Mouse (Mus musculus): ENCODE measurements around the gene Ptcra. TPM values are rescaled to one million over a fixed set of nuclear protein-coding genes. Genes with fewer than 3 reads are reported as not detected.

Ptcra gene
- polyA plus RNA-seq, 1 experiment from 2014 or later: not detected

DNA sequence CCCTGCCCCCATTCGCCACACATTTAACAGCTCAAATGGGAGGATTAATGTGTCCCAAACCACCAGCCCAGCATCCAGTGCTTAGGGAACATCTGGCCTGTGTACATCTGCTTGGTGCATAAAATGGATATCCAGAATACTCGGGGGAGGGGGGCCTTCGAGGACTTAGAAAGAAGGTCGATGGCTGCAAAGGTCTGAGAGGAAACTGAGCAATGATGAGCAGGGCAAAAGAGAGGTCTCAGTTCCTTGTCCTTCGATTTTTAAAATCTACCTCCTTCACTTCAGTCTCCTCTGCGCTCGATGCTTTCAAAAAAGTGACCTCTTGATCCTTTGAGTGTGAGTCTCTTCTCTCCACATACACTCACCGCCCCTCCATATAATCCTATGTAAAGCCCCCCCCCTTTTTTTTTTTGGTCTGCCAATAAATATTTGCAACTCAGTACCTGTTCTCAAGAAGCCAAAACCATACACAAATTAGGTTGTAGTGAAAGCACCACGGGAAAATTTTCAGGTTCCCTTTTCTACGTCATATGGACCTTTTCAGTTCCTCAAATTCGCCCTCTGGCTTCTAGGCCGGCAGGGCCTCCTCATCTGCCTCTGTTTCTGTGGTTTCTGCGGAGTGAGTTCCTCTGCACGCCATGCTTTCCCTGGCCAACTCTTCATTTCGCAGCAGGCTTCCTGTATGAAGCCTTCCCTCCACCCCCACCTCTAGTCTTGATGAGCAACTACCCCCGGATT lies 12.3 kb downstream of the Ptcra start:
- WGBS (ENCODE audit: missing documents): 2% methylated on average over 15 of the region's 16 CpGs

DNA sequence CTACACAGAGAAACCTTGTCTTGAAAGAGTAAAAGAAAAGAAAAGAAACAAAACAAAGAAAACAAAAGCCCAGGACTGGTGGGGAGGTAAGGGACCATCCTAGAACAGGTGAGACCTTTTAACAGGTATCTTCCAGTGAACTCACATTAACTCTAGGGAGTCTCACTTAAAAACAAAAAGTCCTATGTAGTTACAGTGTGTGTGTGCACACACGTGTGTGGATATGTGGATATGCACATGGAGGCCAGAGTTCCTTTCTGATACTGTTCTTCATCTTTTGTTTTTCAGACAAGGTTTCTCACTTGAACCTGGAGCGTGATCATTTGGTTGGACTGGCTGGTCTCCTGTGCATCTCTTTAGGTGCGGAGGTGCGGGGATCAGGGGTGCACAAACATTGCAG lies 12.9 kb downstream of the Ptcra start:
- peaks cover 10% of the 10 kb centered on the region; the same call in 1 of the 2 replicates for H3K36me3 ChIP-seq (ENCODE audit: inconsistent target)

More for the DNA sequence above, 12.3 kb downstream of the Ptcra start:
- Histone ChIP-seq H3K4me3 (ENCODE audit: inconsistent target) (peak overlapping the region; percentile 44), H3K36me3 (ENCODE audit: inconsistent target) (peaks cover 4% of the 10 kb centered on the region; the same call in 1 of the 2 replicates), H3K27ac (peak overlapping the region; percentile 86), H3K79me2 (ENCODE audit: inconsistent target) (peaks cover 50% of the 10 kb centered on the region)

DNA sequence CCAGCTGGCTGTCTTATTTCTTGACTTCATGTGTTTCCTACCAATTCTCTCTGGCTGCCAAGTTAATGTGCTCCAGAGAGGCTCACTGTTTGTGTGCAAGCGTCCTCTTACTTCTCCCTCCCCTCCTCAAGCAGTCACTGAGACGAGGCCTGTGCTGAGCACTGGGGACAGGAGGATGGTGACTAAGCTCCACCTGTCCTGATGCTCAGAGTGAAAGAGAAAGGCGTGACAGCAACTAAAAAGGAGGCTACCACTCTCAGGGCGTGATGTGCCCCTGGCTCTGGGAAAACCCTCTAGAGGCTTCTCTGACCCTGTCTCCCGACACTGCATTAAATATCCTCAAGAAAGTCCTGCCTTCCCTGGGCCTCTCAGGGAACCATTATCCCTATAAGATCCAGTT lies 14.2 kb downstream of the Ptcra start:
- Histone ChIP-seq H3K4me3 (ENCODE audit: inconsistent target) (no peak overlapping the region), H3K27ac (no peak overlapping the region)
- 76% methylated on average over 5 of the region's 5 CpGs for WGBS (ENCODE audit: missing documents)

More for the DNA sequence above, 12.9 kb downstream of the Ptcra start:
- Histone ChIP-seq H3K79me2 (ENCODE audit: inconsistent target) (peaks cover 57% of the 10 kb centered on the region), H3K27ac (peak overlapping the region; percentile 86), H3K4me3 (ENCODE audit: inconsistent target) (peak overlapping the region; percentile 44)
- 51% methylated on average over 4 of the region's 4 CpGs for WGBS (ENCODE audit: missing documents)

DNA sequence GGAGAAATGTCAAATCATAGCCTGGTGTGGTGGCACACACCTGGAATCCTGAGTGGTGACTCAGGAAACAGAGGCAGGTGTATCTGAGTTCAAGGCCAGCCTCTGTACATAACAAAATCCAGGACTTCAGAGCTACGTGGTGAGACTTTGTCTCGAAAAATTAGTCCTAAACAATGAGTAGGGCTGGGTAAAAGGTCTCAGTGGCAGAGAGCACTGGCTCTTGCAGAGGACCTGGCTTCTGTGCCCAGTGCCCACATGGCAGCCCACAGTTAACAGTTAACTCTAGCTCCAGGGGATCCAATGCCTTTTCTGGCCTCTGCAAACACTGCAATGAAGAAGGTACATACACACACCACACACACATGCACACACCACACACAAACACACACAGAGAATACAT lies 15.7 kb downstream of the Ptcra start:
- 92% methylated on average over 2 of the region's 2 CpGs for WGBS (ENCODE audit: missing documents)
- peaks cover 28% of the 10 kb centered on the region for H3K36me3 ChIP-seq (ENCODE audit: inconsistent target)
- peak overlapping the region; percentile 46 for H3K27ac ChIP-seq

More for the DNA sequence above, 14.2 kb downstream of the Ptcra start:
- Histone ChIP-seq H3K36me3 (ENCODE audit: inconsistent target) (peaks cover 14% of the 10 kb centered on the region; the same call in 1 of the 2 replicates), H3K79me2 (ENCODE audit: inconsistent target) (peaks cover 70% of the 10 kb centered on the region)

DNA sequence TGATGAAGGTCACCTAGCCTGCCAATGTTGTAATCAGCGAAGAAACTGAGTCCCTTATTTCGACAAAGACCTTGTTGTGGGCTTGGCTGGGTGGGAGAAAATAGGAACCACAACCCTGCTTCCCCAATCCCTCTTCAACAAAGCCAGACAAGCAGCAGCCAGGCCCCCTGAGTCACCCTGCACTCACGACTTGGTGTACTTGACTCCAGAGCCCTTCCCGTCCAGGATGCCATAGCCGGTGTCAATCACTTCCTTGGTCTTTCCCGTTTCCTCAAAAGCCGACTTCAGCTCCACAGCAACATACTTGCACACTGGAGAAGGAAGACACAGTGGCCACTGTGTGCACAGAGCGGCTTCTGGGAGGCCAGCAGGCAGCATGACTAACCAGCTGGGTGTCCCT lies 16.3 kb downstream of the Ptcra start:
- H3K36me3 ChIP-seq (ENCODE audit: inconsistent target): peaks cover 34% of the 10 kb centered on the region
- H3K27ac ChIP-seq: peak overlapping the region; percentile 46
- H3K4me3 ChIP-seq (ENCODE audit: inconsistent target): no peak overlapping the region
- peaks cover 89% of the 10 kb centered on the region for H3K79me2 ChIP-seq (ENCODE audit: inconsistent target)
- 19% methylated on average over 8 of the region's 8 CpGs for WGBS (ENCODE audit: missing documents)

More for the DNA sequence above, 15.7 kb downstream of the Ptcra start:
- H3K4me3 ChIP-seq (ENCODE audit: inconsistent target): no peak overlapping the region
- H3K79me2 ChIP-seq (ENCODE audit: inconsistent target): peaks cover 84% of the 10 kb centered on the region

DNA sequence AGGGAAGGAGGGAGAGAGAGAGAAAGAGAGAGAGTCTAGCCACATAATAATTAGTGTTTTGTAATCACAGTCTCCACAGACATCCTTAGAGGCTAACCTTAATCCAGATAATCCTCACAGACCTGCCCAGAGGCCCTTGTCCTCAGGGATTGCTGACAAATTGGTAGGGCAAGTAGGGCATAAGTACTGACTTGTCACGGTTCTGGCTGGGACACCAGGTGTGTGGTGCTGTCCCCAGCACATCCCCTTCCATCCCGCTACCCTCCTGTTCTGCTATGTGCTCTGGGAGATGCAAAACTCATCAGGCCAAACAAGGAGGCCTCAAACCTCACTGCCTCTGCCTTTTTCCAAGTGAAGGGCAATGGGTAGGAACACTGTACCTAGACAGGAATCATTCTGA lies 18.0 kb downstream of the Ptcra start:
- Histone ChIP-seq H3K4me3 (ENCODE audit: inconsistent target) (no peak overlapping the region), H3K27ac (no peak overlapping the region), H3K36me3 (ENCODE audit: inconsistent target) (peaks cover 47% of the 10 kb centered on the region), H3K79me2 (ENCODE audit: inconsistent target) (peaks cover 82% of the 10 kb centered on the region)
- WGBS (ENCODE audit: missing documents): 100% methylated on average over 2 of the region's 2 CpGs

DNA sequence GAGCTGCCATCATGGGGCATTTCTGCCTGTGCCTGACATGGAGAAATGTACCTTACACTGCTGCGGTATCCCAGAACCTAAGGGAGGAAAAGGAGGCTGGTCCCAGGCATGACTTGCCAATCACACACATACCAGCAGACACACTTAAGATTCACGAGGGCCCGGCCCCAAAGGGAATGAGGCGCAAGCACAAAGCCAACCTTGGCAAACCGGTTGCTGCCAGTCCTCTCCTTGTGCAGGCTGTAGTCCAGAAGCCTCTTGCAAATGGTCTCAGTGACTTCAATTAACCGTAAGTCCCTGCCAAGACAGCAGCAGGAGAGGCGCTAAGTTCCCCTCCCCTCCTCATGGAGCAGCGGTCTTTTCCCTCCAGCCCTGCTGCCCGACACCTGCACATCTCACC lies 20.5 kb downstream of the Ptcra start:
- peaks cover 57% of the 10 kb centered on the region for H3K79me2 ChIP-seq (ENCODE audit: inconsistent target)
- 90% methylated on average over 7 of the region's 9 CpGs for WGBS (ENCODE audit: missing documents)
- H3K36me3 ChIP-seq (ENCODE audit: inconsistent target): peaks cover 47% of the 10 kb centered on the region
- no peak overlapping the region for H3K4me3 ChIP-seq (ENCODE audit: inconsistent target)
- no peak overlapping the region for H3K27ac ChIP-seq

DNA sequence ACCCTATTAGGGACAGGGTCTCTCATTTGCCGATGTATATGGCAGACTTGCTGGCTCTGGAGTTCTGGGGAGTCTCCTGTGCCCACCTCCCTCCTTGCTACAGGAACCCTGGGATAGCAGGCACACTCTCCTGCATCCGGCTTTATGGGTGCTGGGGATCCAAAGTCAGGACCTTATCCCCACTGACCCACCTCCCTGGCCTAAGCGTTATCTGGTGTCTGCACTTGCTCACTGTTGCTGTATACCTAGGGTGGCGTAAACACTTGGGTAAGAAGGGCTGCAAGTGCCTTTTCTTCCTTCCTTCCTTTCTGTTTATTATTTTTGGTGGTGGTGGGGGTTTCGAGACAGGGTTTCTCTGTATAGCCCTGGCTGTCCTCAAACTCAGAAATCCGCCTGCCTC lies 22.2 kb downstream of the Ptcra start:
- Histone ChIP-seq H3K4me3 (ENCODE audit: inconsistent target) (no peak overlapping the region), H3K27ac (no peak overlapping the region), H3K36me3 (ENCODE audit: inconsistent target) (peaks cover 58% of the 10 kb centered on the region), H3K79me2 (ENCODE audit: inconsistent target) (peaks cover 40% of the 10 kb centered on the region; the same call in 1 of the 2 replicates)
- whole genome bisulfite sequencing (ENCODE audit: missing documents): 97% methylated on average over 6 of the region's 6 CpGs

DNA sequence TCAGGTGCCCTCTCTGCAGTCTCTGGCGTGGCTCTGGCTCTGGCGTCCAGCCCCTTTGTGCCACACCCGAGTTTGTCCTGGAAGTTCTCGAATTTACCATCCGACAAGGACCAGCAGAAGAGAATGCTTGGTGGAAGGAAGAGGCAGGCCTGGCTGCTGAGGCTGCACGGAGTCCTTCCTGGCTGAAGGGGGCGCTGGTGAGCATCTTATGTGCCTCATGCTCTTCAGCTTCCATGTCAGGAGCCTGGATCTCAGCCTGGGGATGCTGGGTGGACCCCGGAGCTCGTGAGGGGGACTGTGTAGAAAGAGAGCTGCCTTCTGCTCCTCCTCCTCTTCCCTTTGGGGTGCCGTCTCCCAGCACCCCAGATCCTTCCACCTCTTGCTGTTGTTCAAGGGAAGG lies 27.4 kb downstream of the Ptcra start:
- Histone ChIP-seq H3K36me3 (ENCODE audit: inconsistent target) (peaks cover 32% of the 10 kb centered on the region; the same call in 1 of the 2 replicates), H3K4me3 (ENCODE audit: inconsistent target) (no peak overlapping the region), H3K79me2 (ENCODE audit: inconsistent target) (no peaks in the 10 kb centered on the region; the same call in 1 of the 2 replicates), H3K27ac (no peak overlapping the region)
- WGBS (ENCODE audit: missing documents): 79% methylated on average over 10 of the region's 10 CpGs

DNA sequence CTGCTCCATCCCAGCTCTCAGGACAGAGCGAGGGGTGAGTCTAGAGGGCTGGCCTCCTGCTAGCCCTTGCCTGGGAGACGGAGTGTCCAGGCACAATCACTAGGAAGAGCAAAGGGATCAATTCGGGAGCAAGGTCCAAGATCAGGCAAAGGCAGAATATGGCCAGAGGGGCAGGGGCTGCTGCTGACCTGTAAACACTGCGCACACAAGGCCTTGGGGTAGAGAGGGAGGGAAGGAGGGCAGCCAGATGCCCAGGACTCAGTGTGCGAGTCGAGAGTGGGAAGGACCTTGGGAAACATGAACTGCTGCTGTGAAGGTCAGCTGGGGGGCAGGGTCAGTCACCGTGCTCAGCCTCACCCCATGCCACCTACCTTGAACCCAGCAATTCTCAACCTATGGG lies 28.2 kb downstream of the Ptcra start:
- no peak overlapping the region for H3K4me3 ChIP-seq (ENCODE audit: inconsistent target)
- no peaks in the 10 kb centered on the region for H3K79me2 ChIP-seq (ENCODE audit: inconsistent target)
- 98% methylated on average over 7 of the region's 7 CpGs for WGBS (ENCODE audit: missing documents)
- peaks cover 30% of the 10 kb centered on the region; the same call in 1 of the 2 replicates for H3K36me3 ChIP-seq (ENCODE audit: inconsistent target)
- H3K27ac ChIP-seq: no peak overlapping the region

DNA sequence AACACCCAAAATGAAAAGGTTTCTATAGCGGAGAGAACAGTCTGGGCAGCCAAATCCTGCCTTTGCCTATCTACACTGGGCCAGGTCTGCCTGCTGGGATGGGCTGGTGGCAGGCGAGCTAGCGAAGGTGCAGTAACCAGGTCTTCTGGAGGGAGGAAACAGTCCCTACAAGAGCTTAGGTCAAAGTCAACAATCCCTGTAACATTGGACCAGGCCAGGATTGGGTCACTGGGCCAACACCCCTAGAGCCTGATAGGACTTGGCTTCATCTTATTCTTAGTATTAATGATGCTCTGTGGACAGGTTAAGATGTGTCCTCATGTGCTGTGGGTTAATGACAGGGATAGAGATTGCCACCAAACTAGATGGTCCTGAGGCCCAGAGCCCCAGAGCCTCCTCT lies 29.5 kb downstream of the Ptcra start:
- Histone ChIP-seq H3K4me3 (ENCODE audit: inconsistent target) (no peak overlapping the region), H3K79me2 (ENCODE audit: inconsistent target) (no peaks in the 10 kb centered on the region), H3K27ac (no peak overlapping the region), H3K36me3 (ENCODE audit: inconsistent target) (peaks cover 30% of the 10 kb centered on the region; the same call in 1 of the 2 replicates)
- WGBS (ENCODE audit: missing documents): 100% methylated on average over 3 of the region's 3 CpGs

DNA sequence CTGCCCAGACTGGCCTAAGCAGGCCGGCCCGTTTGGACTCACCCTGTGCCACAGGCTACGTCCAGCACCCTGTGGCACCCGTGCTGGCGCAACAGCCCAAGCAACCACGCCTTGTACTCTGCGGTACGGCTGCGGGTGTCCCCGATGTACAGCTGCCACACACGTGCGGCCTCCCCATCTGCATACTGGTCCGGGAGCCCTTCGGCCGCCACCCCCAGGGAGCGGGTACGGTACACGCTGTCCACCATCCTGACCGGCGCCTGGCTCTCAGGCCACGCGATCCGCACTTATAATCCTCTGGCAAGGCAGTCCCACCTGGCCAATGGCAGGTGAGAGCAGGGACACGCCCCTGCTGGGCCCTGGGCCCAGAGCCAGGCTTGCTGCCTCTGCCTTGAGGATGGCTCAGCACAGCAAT lies 34.6 kb downstream of the Ptcra start, which contains the start of gene Gnmt:
Gene Gnmt (minus strand): TSS at position 265 of the 415 bp plus-strand sequence.
- no peak within 1 kb of the TSS for H3K27ac ChIP-seq
- H3K4me3 ChIP-seq (ENCODE audit: inconsistent target): no peak within 1 kb of the TSS
- WGBS (ENCODE audit: missing documents): 56% methylated on average over 24 of the region's 24 CpGs
- H3K79me2 ChIP-seq (ENCODE audit: inconsistent target): no peaks in the 10 kb centered on the region
- H3K36me3 ChIP-seq (ENCODE audit: inconsistent target): 0 out of 2 replicates have a peak, but pooled peaks cover 7% of the 10 kb centered on the region

DNA sequence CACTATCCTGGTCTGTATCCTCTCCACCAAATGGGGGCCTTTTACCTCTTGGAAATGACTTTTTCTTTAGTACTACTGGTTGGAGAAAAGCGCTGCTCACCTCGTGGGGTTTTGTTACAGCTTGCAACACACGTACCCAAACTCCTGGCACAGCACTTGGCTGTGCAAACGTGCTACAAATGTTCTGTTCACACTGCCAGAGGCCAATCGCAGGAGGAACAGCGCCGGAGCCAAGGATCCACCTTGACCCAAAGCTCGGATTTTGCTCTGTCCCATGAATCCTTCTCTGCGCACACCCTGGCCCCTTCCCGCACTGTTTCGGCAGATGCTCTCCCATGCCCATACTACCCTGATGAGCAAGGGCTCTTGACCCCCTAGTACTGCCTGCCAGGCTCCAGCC lies 35.0 kb downstream of the Ptcra start:
- Histone ChIP-seq H3K79me2 (ENCODE audit: inconsistent target) (no peaks in the 10 kb centered on the region), H3K36me3 (ENCODE audit: inconsistent target) (peaks cover 10% of the 10 kb centered on the region; the same call in 1 of the 2 replicates), H3K27ac (no peak overlapping the region), H3K4me3 (ENCODE audit: inconsistent target) (no peak overlapping the region)
- 85% methylated on average over 11 of the region's 11 CpGs for WGBS (ENCODE audit: missing documents)

DNA sequence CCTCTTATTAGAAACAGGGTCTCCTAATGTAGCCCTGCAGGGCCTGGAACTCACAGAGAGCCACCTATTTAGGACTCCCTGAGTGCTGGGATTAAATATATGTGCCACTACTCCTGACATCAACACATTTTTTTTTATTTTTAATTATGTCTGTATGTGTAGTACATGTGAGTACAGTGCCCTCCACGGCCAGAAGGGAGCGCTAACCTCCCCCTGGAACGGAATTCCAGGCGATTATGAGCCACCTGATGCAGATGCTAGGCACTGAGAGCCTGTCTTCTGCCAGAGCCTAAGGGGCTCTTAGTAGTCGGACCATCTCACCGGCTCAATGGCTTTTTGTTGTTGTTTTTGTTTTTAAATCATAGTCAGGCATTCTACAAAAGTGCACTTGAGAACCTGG lies 35.5 kb downstream of the Ptcra start:
- 54% methylated on average over 6 of the region's 6 CpGs for WGBS (ENCODE audit: missing documents)
- H3K4me3 ChIP-seq (ENCODE audit: inconsistent target): no peak overlapping the region
- H3K27ac ChIP-seq: no peak overlapping the region

DNA sequence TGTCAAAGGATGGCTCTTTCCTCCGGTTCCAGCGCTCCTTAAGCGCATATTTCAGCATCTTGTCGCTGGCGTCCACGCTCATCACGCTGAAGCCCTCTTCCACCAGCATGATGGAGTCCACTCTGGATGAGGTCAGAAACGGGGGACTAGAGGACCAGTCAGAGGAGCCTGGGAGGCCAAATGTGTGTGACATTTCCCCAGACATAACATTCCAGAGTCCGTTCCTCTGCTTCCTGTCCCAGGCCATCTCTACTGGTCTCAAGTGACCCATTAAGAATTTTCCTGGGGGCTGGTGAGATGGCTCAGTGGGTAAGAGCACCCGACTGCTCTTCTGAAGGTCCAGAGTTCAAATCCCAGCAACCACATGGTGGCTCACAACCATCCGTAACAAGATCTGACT lies 36.2 kb downstream of the Ptcra start:
- H3K36me3 ChIP-seq (ENCODE audit: inconsistent target): peaks cover 15% of the 10 kb centered on the region; the same call in 1 of the 2 replicates
- no peak overlapping the region for H3K4me3 ChIP-seq (ENCODE audit: inconsistent target)
- no peak overlapping the region for H3K27ac ChIP-seq
- 98% methylated on average over 9 of the region's 11 CpGs for WGBS (ENCODE audit: missing documents)
- no peaks in the 10 kb centered on the region for H3K79me2 ChIP-seq (ENCODE audit: inconsistent target)

More for the DNA sequence above, 35.5 kb downstream of the Ptcra start:
- peaks cover 15% of the 10 kb centered on the region; the same call in 1 of the 2 replicates for H3K36me3 ChIP-seq (ENCODE audit: inconsistent target)
- H3K79me2 ChIP-seq (ENCODE audit: inconsistent target): no peaks in the 10 kb centered on the region
